Mouse (Mus musculus) kidney, postnatal 36 days (tissue): ENCODE measurements at regions not wholly inside any gene's neighbourhood (a gene's known extent, or its start where the extent isn't known, plus 50 kb on each side); places are given as distances from the start of the nearest gene placed in this dataset.

Source experiments
- DNase-seq, 2 experiments: peaks; one replicate each; pipeline ENCODE4 v3.0.0; 2021 to 2022; ENCODE audit warnings: mixed read lengths in 2 of 2

GRCm38 (mm10) chr7:72753053-72753559, 446.7 kb upstream of the Mctp2 start:
- no peak for DNase-seq

- no peak for DNase-seq
Measured at GRCm38 (mm10) chr7:72762711-72763110, 456.3 kb upstream of the Mctp2 start.

- DNase-seq: no peak
Measured at GRCm38 (mm10) chr7:72768705-72769104, 462.3 kb upstream of the Mctp2 start.

- DNase-seq: no peak
Measured at GRCm38 (mm10) chr7:72774031-72774770, 467.8 kb upstream of the Mctp2 start.

GRCm38 (mm10) chr7:72774771-72775119, 468.3 kb upstream of the Mctp2 start:
- DNase-seq: no peak

- no peak for DNase-seq
Measured at GRCm38 (mm10) chr7:72787306-72787705, 480.9 kb upstream of the Mctp2 start.

GRCm38 (mm10) chr7:72788261-72788660, 481.9 kb upstream of the Mctp2 start:
- DNase-seq: no peak

GRCm38 (mm10) chr7:72822142-72822541, 515.7 kb upstream of the Mctp2 start:
- no peak for DNase-seq

- DNase-seq: no peak
Measured at GRCm38 (mm10) chr7:72826597-72826996, 520.2 kb upstream of the Mctp2 start.

- no peak for DNase-seq
Measured at GRCm38 (mm10) chr7:72835423-72835822, 529.0 kb upstream of the Mctp2 start.

- DNase-seq: no peak
Measured at GRCm38 (mm10) chr7:72836026-72836425, 529.6 kb upstream of the Mctp2 start.

- DNase-seq: no peak
Measured at GRCm38 (mm10) chr7:72836457-72836985, 530.1 kb upstream of the Mctp2 start.

GRCm38 (mm10) chr7:72837992-72838655, 531.7 kb upstream of the Mctp2 start:
- DNase-seq: no peak

- DNase-seq: no peak
Measured at GRCm38 (mm10) chr7:72851346-72851745, 524.0 kb upstream of the Rgma start.

- DNase-seq: no peak
Measured at GRCm38 (mm10) chr7:72854501-72855002, 520.8 kb upstream of the Rgma start.

GRCm38 (mm10) chr7:72866966-72867754, 508.1 kb upstream of the Rgma start:
- DNase-seq: no peak

- no peak for DNase-seq
Measured at GRCm38 (mm10) chr7:72869068-72869467, 506.2 kb upstream of the Rgma start.

- DNase-seq: no peak
Measured at GRCm38 (mm10) chr7:72900816-72901215, 474.5 kb upstream of the Rgma start.

GRCm38 (mm10) chr7:72905891-72906290, 469.4 kb upstream of the Rgma start:
- no peak for DNase-seq

GRCm38 (mm10) chr7:72906536-72906935, 468.8 kb upstream of the Rgma start:
- DNase-seq: no peak

- DNase-seq: no peak
Measured at GRCm38 (mm10) chr7:72926772-72927380, 448.4 kb upstream of the Rgma start.

- DNase-seq: no peak
Measured at GRCm38 (mm10) chr7:72938842-72939241, 436.5 kb upstream of the Rgma start.

- DNase-seq: no peak
Measured at GRCm38 (mm10) chr7:72947531-72947930, 427.8 kb upstream of the Rgma start.
